Mouse (Mus musculus): Measurements from ENCODE around the gene Sorl1.

GRCm38 (mm10) chr9:41936598-41936997 is 187.5 kb downstream of the Sorl1 start:
- TF ChIP-seq CHD2 (IDR thresholded peaks at IDR 0.05; ENCODE audit: low read depth, low read length) = no peak
- TF ChIP-seq HCFC1 (IDR thresholded peaks at IDR 0.05; ENCODE audit: borderline replicate concordance, insufficient read depth, low read length) = no peak
- TF ChIP-seq ZC3H11A (IDR thresholded peaks at IDR 0.05; ENCODE audit: borderline replicate concordance, low read depth, low read length) = no peak
